Mouse (Mus musculus) hindbrain, embryonic 12.5 days (tissue): ENCODE measurements around the gene Ccdc177. TPM values are rescaled to one million over a fixed set of nuclear protein-coding genes. Genes with fewer than 3 reads are reported as not detected.
"Not testable (repeated sequence)": the region's sequence is repeated elsewhere in the genome, so short reads cannot be mapped to it uniquely, and the experiment has no call there.

Experiments used
- ATAC-seq: fragments of 200-750 bp; cut with Nextera tagmentation; 2 replicates; pipeline ENCODE4 v1.8.0; 2017; ENCODE audit warnings: moderate TSS enrichment; ENCODE audit not compliant: low FRiP score
- H3K27ac ChIP-seq: fragments of 300-500 bp; sonication (generic); 2 replicates; pipeline ENCODE4 v1.5.1; 2016; ENCODE audit warnings: mild to moderate bottlenecking
- H3K27me3 ChIP-seq: fragments of 300-500 bp; sonication (generic); 2 replicates; pipeline ENCODE4 v1.6.1; 2016; ENCODE audit warnings: mild to moderate bottlenecking
- H3K36me3 ChIP-seq: fragments of 300-500 bp; sonication (generic); 2 replicates; pipeline ENCODE4 v1.6.1; 2016; ENCODE audit warnings: mild to moderate bottlenecking
- H3K4me1 ChIP-seq: fragments of 300-500 bp; sonication (generic); 2 replicates; pipeline ENCODE4 v1.6.1; 2016
- H3K4me2 ChIP-seq: fragments of 300-500 bp; sonication (generic); replicated peaks from 2 replicates; pipeline ENCODE4 v1.6.1; 2016; ENCODE audit warnings: mild to moderate bottlenecking
- H3K4me3 ChIP-seq: fragments of 300-500 bp; sonication (generic); 2 replicates; pipeline ENCODE4 v1.5.1; 2016; ENCODE audit warnings: mild to moderate bottlenecking
- H3K9ac ChIP-seq: fragments of 300-500 bp; sonication (generic); 2 replicates; pipeline ENCODE4 v1.6.1; 2016; ENCODE audit warnings: mild to moderate bottlenecking, moderate library complexity
- H3K9me3 ChIP-seq: fragments of 300-500 bp; sonication (generic); replicated peaks from 2 replicates; pipeline ENCODE4 v1.6.1; 2016; ENCODE audit warnings: mild to moderate bottlenecking
- WGBS: fragments of 180-500 bp; shearing (Covaris S2); methylation state at CpG from one replicate; pipeline ENCODE4 v1.1.7; 2016; 5-methylcytosine and 5-hydroxymethylcytosine counted together
- polyA plus RNA-seq: library from polyadenylated mRNA; unstranded; fragments of >200 nt; fragmentation: Nextera tagmentation; extraction: Ambion mirVana; gene quantifications from 2 replicates; pipeline ENCODE4 v1.2.1, GENCODE M21; 2016

The Ccdc177 gene
- polyA plus RNA-seq, 1 experiment from 2014 or later: 5.9 TPM

DNA sequence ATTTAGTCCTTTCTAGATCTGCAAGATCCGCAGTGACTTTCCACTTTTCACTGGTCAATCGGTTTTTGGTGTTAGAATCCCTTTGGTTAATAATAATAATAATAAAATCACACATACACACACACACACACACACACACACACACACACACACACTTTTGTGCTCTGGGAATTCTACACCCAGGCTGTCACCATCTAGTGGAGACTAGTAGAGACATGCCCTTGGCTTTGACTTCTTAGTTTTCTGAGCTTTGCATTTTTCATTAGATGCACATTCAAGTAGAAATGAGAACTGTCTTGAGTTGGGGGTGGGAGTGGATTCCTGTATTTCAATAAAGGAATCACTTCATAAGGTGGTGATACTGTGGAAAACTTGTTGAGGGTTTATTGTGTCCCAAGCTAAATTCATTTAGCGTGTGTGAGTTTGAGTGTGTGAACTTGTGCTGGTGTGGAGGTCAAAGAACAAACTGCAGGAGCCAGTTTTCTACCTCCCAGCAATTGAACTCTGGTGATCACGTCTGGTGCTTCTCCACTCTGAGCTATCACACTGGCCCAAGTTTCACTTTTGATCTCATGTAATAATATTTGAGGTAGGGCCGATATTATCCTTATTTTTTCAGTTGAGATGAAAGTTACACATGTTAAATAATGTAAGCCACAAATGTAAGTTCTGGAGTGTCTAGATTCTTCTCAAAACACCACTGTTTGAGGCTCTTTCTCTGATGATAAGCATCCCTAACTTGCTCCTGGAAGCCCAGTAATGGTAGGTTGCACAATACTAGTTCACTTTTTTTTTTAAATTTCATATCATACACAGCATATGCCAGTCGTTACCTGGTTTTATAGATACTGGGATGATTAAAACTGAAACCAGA, 31.3 kb upstream of the Ccdc177 start:
- ATAC-seq: no peak
- Histone ChIP-seq H3K4me2 (peak overlapping the region; percentile 86), H3K4me3 (peak overlapping the region; percentile 80), H3K4me1 (peaks cover 26% of the 10 kb centered on the region), H3K9ac (peak overlapping the region; percentile 89), H3K9me3 (no peaks in the 10 kb centered on the region), H3K27ac (0 out of 2 replicates have a peak overlapping the region, but pooled peaks have one; percentile 97), H3K36me3 (no peaks in the 10 kb centered on the region), H3K27me3 (0 out of 2 replicates have a peak, but pooled peaks cover 3% of the 10 kb centered on the region)
- WGBS: 44% methylated on average over 6 of the region's 6 CpGs

DNA sequence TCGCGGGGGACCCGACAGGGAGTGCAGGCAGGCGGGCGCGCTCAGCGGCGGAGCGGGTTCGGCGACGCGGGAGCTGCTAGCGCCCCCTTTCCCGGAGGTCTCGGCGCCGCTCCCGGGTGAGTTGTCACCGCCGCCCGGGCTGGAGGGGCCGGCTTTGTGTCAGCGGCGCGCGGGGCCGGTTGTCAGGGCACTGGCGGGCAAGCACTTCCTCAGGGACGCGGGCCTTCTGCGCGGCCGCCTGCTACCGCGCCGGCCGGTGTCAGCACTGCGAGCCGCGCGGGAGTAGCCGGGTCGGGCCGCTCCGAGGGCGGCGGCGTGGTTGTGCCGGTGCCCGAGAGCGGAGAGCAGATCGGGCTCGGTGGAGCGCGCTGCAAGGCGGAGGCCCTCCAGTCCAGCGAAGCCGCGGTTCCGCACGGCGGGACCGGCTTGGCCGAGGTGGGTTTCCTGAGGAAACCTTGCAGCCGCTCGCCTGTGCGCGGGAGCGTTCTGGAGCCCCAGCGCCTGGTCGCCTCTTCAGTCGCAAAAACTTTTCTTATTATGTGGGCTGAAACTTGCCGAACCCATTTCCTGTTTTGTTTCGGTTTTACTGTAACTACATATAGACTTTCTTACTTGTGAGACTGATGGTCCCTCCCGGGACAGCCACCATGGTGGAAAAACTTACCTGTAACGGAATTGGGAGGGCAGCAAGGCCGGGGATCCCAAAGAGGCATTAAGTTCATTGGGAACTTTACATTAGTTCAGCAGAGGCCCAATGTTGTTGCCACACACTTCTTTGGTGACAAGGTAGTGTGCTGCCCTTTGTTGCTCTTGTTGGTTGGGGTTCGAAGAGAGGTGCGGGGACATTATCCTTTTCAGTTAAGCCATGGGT, 30.4 kb upstream of the Ccdc177 start:
- Histone ChIP-seq H3K9me3 (no peaks in the 10 kb centered on the region), H3K9ac (peak overlapping the region; percentile 89), H3K27ac (peak overlapping the region; percentile 97), H3K4me3 (peak overlapping the region; percentile 80), H3K4me1 (peaks cover 26% of the 10 kb centered on the region), H3K4me2 (peak overlapping the region; percentile 86), H3K27me3 (0 out of 2 replicates have a peak, but pooled peaks cover 3% of the 10 kb centered on the region), H3K36me3 (no peaks in the 10 kb centered on the region)
- ATAC-seq: peak; percentile 79; the same call in 1 of the 2 replicates
- WGBS: under 1% methylated on average over 76 of the region's 80 CpGs

DNA sequence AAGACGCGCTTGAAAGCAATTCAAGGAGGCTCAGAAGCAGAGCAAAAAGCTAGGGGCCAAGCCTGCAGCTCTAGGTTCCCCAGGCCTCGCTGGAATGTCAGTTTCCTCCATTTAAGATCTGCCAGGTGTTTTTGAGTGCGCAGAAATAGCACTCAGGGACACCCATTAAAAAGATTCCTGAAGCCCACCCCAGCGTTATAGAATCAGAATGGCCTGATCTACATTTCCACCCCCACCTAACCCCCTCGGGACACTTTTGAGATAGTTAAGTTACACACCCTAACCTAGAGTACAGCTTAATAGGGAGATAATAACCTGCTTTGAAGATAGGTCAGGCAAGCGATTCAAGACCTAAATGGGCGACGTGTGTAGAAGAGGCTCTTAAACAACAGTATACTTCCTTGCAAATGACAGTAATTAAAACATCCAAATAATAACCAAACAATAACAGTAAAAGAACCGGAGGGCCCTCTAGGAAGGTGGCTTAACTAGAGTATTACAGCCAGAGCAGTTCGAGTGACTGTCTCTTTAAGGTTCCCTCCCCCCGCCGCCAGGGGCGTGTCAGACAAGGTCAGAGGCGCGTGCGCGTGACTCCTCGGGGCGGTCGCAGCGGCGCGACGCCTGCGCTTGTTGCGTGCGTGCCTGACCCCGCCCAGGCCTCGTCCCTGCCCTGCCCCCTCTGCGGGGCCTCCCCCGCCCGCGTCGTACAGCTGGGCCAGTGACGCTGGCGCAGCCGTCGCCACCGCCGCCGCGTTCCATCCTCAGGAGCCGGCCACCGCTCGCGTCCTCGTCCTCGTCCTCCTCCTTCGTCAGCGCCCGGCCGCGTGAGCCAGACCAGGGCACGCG, 29.6 kb upstream of the Ccdc177 start, which contains the start of gene Susd6:
TSS of gene Susd6 (plus strand) at position 662 of the 846 bp plus-strand sequence.
- H3K27ac ChIP-seq: peak within 1 kb of the TSS; percentile 97
- 4% methylated on average over 48 of the region's 56 CpGs for WGBS

DNA sequence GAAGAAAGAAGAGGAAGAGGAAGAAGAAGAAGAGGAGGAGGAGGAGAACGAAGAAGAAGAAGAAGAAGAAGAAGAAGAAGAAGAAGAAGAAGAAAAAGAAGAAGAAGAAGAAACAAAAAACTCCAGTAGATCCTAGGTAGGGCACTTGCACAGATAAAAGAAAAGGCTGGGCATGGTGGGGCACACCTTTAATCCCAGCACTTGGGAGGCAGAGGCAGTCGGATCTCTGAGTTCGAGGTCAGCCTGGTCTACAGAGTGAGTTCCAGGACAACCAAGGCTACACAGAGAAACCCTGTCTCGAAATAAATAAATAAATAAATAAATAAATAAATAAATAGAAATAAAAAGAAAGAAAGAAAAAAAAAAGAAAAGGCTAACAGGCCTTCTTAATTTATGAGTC, 28.8 kb upstream of the Ccdc177 start:
- not testable (repeated sequence) for H3K36me3 ChIP-seq, ATAC-seq, H3K27me3 ChIP-seq, H3K4me3 ChIP-seq, H3K27ac ChIP-seq, H3K9ac ChIP-seq, H3K9me3 ChIP-seq, H3K4me2 ChIP-seq
- WGBS: 80% methylated on average over 4 of the region's 4 CpGs
- H3K4me1 ChIP-seq: peaks cover 22% of the 10 kb centered on the region

More for the DNA sequence above, 29.6 kb upstream of the Ccdc177 start, which contains the start of gene Susd6:
- Histone ChIP-seq H3K9me3 (no peaks in the 10 kb centered on the region), H3K4me2 (peak within 1 kb of the TSS; percentile 86), H3K4me1 (peaks cover 25% of the 10 kb centered on the region), H3K9ac (peak within 1 kb of the TSS; percentile 89), H3K4me3 (peak within 1 kb of the TSS; percentile 80), H3K36me3 (no peaks in the 10 kb centered on the region), H3K27me3 (peaks cover 5% of the 10 kb centered on the region; the same call in 1 of the 2 replicates)
- ATAC-seq: peak; percentile 98

DNA sequence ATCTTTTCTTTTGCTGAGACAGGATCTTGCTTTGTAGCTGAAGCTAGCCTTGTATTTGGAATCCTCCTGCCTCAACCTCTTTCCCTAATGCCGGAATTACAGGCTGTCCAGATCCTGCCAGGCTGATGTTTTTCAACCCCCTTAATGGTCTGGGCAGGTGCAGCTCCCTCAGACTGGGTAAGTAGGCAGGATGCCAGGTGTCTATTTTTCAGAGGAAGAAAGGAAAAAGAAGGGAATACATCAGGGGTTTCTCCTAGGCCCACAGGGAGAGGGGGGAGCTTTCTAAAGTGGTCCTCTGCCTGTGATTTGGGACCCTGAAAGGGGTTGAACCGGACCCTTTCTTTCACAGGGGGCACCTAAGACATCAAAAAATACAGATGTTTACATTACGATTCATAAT, 27.7 kb upstream of the Ccdc177 start:
- H3K9me3 ChIP-seq: no peaks in the 10 kb centered on the region
- 82% methylated on average over 3 of the region's 3 CpGs for WGBS
- H3K36me3 ChIP-seq: no peaks in the 10 kb centered on the region
- H3K27ac ChIP-seq: no peak overlapping the region
- H3K4me1 ChIP-seq: peaks cover 22% of the 10 kb centered on the region
- H3K4me2 ChIP-seq: no peak overlapping the region
- H3K9ac ChIP-seq: no peak overlapping the region
- no peak for ATAC-seq
- no peak overlapping the region for H3K4me3 ChIP-seq
- peaks cover 8% of the 10 kb centered on the region; the same call in 1 of the 2 replicates for H3K27me3 ChIP-seq

DNA sequence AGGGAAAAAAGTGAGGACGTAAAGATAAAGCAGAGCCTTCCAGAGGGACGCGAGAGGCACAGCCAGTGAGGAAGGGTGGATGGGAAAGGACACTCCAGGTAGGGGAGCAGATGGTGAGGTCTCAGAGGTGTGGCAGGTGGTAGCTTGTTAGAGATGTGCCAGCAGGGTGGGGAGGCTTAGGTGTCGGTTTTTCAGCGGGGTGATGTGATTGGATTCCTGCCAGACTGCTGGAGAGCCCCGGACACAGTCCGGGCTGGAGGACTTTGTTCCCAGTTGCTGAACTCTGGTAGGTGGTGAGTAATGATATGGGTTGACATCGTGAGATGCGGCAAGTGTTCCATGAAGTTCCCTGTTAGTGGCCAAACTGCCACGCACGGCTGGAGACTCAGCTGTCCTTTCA, 27.1 kb upstream of the Ccdc177 start:
- 54% methylated on average over 11 of the region's 11 CpGs for WGBS
- no peak overlapping the region for H3K9ac ChIP-seq
- no peak for ATAC-seq

DNA sequence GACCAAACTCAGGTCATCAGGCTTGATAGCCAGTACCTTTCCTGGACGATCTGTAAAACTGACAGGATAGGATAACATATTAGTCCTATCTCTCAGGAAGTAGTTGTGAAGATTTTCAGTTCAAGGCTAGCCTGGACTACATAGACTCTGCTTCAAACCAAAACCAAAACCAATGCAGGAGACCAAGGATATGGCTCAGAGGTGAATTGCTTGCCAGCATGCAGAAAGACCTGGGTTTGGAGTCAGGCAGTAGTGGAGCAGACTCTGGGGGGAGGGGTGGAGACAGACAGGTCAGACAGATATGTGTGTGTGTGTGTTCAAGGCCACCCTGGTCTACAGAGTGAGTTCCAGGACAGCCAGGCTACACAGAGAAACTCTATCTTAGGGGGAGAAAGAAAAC, 26.1 kb upstream of the Ccdc177 start:
- ATAC-seq: no peak
- no peaks in the 10 kb centered on the region for H3K36me3 ChIP-seq
- no peak overlapping the region for H3K4me3 ChIP-seq
- H3K27me3 ChIP-seq: peaks cover 8% of the 10 kb centered on the region; the same call in 1 of the 2 replicates
- no peak overlapping the region for H3K27ac ChIP-seq
- H3K4me2 ChIP-seq: no peak overlapping the region
- H3K9me3 ChIP-seq: no peaks in the 10 kb centered on the region
- H3K4me1 ChIP-seq: peaks cover 9% of the 10 kb centered on the region
- no peak overlapping the region for H3K9ac ChIP-seq
- 81% methylated on average over 1 of the region's 1 CpGs for WGBS

More for the DNA sequence above, 27.1 kb upstream of the Ccdc177 start:
- Histone ChIP-seq H3K4me2 (no peak overlapping the region), H3K36me3 (no peaks in the 10 kb centered on the region), H3K9me3 (no peaks in the 10 kb centered on the region), H3K27me3 (peaks cover 8% of the 10 kb centered on the region; the same call in 1 of the 2 replicates), H3K4me3 (no peak overlapping the region), H3K4me1 (peaks cover 18% of the 10 kb centered on the region), H3K27ac (no peak overlapping the region)

DNA sequence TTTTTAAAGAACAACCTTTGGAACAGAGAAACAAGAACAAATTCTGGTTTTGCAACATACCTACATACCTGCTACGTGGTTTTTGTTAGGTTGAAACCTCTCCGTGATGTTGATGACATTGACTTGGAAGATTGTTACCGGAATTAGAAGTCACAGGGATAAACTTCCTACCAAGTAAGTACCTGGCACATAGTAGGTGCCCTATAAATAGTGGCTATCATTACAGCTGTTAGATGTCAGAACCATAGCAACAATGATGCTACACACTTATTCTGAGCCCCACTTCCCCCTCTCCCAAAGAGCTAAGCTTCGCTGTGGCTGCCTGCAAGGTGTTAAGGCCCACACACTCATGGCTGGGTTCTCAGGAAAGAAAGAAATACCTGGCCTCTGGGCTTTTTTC, 25.1 kb upstream of the Ccdc177 start:
- no peaks in the 10 kb centered on the region for H3K36me3 ChIP-seq
- H3K9ac ChIP-seq: no peak overlapping the region
- H3K4me2 ChIP-seq: no peak overlapping the region
- no peak overlapping the region for H3K4me3 ChIP-seq
- no peak for ATAC-seq
- 92% methylated on average over 4 of the region's 4 CpGs for WGBS
- H3K27ac ChIP-seq: no peak overlapping the region
- H3K9me3 ChIP-seq: no peaks in the 10 kb centered on the region
- peaks cover 5% of the 10 kb centered on the region for H3K4me1 ChIP-seq
- peaks cover 8% of the 10 kb centered on the region; the same call in 1 of the 2 replicates for H3K27me3 ChIP-seq

DNA sequence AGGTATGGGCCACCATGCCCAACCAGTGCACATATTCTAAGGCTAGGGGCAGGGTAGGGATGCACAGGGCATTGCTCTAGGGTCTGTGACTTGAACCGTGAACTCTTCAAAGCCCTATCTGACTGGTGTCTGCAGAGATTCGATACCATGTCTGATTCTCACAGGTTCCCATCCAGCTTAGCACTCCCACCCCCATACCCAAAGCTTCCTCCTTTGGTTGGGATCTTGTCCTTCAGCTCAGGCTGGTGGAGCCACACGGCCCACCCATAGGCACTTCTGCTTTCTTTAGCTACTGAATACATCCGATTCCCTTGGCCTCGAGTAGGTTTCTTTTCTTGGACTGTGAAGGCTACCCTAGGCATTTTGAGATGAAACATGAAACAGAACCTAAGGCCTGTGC, 24.5 kb upstream of the Ccdc177 start:
- Histone ChIP-seq H3K9ac (no peak overlapping the region), H3K36me3 (no peaks in the 10 kb centered on the region), H3K27me3 (peaks cover 8% of the 10 kb centered on the region; the same call in 1 of the 2 replicates), H3K27ac (no peak overlapping the region), H3K4me2 (no peak overlapping the region), H3K4me3 (no peak overlapping the region), H3K9me3 (no peaks in the 10 kb centered on the region), H3K4me1 (peaks cover 5% of the 10 kb centered on the region)
- ATAC-seq: no peak
- WGBS: 82% methylated on average over 5 of the region's 5 CpGs

DNA sequence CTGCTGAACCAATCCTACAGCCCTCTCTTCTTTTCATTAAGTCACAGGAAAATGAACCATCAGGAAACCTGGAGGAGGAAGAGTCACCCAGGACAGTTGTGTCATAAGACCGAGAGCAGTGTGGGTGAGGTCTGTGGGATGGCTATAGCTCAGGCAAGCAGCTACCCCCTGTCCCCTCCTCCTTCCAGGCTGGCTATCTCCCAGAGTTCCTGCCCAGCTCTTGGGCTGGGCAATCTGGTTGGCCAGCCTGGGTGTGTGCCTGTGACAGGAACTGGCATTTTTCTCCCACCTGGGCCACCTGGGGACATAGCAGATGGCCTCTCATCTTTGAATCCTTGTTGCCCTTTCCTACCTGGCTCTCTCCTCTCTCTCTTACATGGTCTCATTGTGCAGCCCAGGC, 23.4 kb upstream of the Ccdc177 start:
- WGBS: 76% methylated on average over 1 of the region's 1 CpGs
- no peak overlapping the region for H3K4me2 ChIP-seq
- H3K27me3 ChIP-seq: peaks cover 8% of the 10 kb centered on the region; the same call in 1 of the 2 replicates
- H3K27ac ChIP-seq: no peak overlapping the region
- H3K9me3 ChIP-seq: no peaks in the 10 kb centered on the region
- H3K4me1 ChIP-seq: no peaks in the 10 kb centered on the region
- no peak overlapping the region for H3K4me3 ChIP-seq
- H3K36me3 ChIP-seq: no peaks in the 10 kb centered on the region
- no peak overlapping the region for H3K9ac ChIP-seq
- no peak for ATAC-seq

DNA sequence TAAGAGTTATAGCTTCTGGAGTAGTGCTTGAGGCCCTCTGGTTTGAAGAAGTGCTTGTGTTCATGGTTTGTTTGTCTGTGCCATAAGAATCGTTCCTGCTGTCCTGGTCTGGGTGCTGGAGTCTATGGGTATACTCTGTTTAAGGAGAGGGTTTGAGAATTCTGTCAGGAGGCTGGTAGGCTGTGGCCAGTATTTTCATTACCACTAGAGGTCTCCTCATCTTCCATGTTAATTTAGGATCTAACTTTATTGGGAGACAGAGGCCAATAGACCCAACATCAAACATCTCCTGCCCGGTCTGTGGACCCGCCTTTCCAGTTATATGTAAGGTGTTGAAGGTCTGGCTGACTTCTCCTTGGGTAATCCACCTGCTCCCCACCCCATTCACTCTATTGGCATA, 22.4 kb upstream of the Ccdc177 start:
- H3K4me1 ChIP-seq: no peaks in the 10 kb centered on the region
- H3K27me3 ChIP-seq: peaks cover 4% of the 10 kb centered on the region; the same call in 1 of the 2 replicates
- no peak overlapping the region for H3K4me3 ChIP-seq
- no peak overlapping the region for H3K9ac ChIP-seq
- WGBS: 45% methylated on average over 3 of the region's 3 CpGs
- no peaks in the 10 kb centered on the region for H3K9me3 ChIP-seq
- H3K4me2 ChIP-seq: no peak overlapping the region
- H3K27ac ChIP-seq: no peak overlapping the region
- H3K36me3 ChIP-seq: no peaks in the 10 kb centered on the region
- ATAC-seq: no peak
